Mouse (Mus musculus) neural tube, embryonic 14.5 days (tissue): ENCODE data around the gene Itgb4. TPM values are rescaled to one million over a fixed set of nuclear protein-coding genes. Genes with fewer than 3 reads are reported as not detected.

Experiments
- ATAC-seq: fragments of 200-750 bp; cut with Nextera tagmentation; 2 replicates; pipeline ENCODE4 v1.8.0; 2017; ENCODE audit warnings: low read depth, mild to moderate bottlenecking, moderate TSS enrichment, moderate library complexity
- H3K27ac ChIP-seq: fragments of 300-500 bp; sonication (generic); 2 replicates; pipeline ENCODE4 v1.5.1; 2014; ENCODE audit warnings: low read depth, mild to moderate bottlenecking, control low read depth, low read length, moderate library complexity, mixed read lengths
- H3K27me3 ChIP-seq: fragments of 300-500 bp; sonication (generic); 2 replicates; pipeline ENCODE4 v1.6.1; 2014; ENCODE audit warnings: low read length; ENCODE audit not compliant: control insufficient read depth, insufficient read depth
- H3K36me3 ChIP-seq: fragments of 300-500 bp; sonication (generic); 2 replicates; pipeline ENCODE4 v1.6.1; 2014; ENCODE audit warnings: low read length, mixed read lengths; ENCODE audit not compliant: control insufficient read depth, insufficient read depth
- H3K4me1 ChIP-seq: fragments of 300-500 bp; sonication (generic); 2 replicates; pipeline ENCODE4 v1.6.1; 2014; ENCODE audit warnings: low read length; ENCODE audit not compliant: control insufficient read depth, insufficient read depth
- H3K4me2 ChIP-seq: fragments of 300-500 bp; sonication (generic); 2 replicates; pipeline ENCODE4 v1.6.1; 2014; ENCODE audit warnings: mild to moderate bottlenecking, low read depth, low read length, control low read depth
- H3K4me3 ChIP-seq: fragments of 300-500 bp; sonication (generic); 2 replicates; pipeline ENCODE4 v1.5.1; 2014; ENCODE audit warnings: low read depth, low read length, control low read depth, mixed read lengths
- H3K9ac ChIP-seq: fragments of 300-500 bp; sonication (generic); replicated peaks from 2 replicates; pipeline ENCODE4 v1.6.1; 2014; ENCODE audit warnings: low read depth, mild to moderate bottlenecking, control low read depth, low read length, mixed read lengths
- H3K9me3 ChIP-seq: fragments of 300-500 bp; sonication (generic); 2 replicates; pipeline ENCODE4 v1.6.1; 2016; ENCODE audit warnings: low read length; ENCODE audit not compliant: control insufficient read depth
- WGBS: fragments of 180-500 bp; shearing (Covaris S2); extraction: QIAGEN DNeasy Blood & Tissue Kit; methylation state at CpG from one replicate; pipeline ENCODE4 v1.1.7; 2014; 5-methylcytosine and 5-hydroxymethylcytosine counted together
- polyA plus RNA-seq: library from polyadenylated mRNA; unstranded; fragments of >200 nt; fragmentation: Nextera tagmentation; extraction: Ambion mirVana; gene quantifications from 2 replicates; pipeline ENCODE4 v1.2.1, GENCODE M21; 2014

The Itgb4 gene
- polyA plus RNA-seq, 1 experiment from 2014 or later, result 1.6 TPM

DNA sequence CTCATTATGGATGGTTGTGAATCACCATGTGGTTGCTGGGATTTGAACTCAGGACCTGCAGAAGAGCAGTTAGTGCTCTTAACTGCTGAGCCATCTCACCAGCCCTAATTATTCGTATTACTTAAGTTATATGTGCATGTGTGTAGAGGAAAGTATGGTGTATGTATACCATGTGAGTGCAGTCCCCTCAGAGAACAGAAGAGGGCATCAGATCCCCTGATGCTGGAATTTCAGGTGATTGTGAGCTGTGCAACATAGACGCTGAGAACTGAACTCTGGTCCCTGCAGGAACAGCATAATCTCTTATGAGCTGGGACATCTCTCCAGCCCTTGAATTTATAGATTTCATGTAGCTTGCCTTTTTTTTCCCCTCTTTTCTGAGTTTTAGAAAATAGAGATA lies 67.3 kb downstream of the Itgb4 start:
- Histone ChIP-seq H3K27ac (no peak overlapping the region), H3K4me1 (no peaks in the 10 kb centered on the region), H3K36me3 (peaks cover 11% of the 10 kb centered on the region; the same call in 1 of the 2 replicates), H3K9me3 (no peaks in the 10 kb centered on the region), H3K4me2 (no peak overlapping the region), H3K27me3 (no peaks in the 10 kb centered on the region), H3K9ac (no peak overlapping the region), H3K4me3 (no peak overlapping the region)
- ATAC-seq, result no peak
- 100% methylated on average over 2 of the region's 2 CpGs for WGBS

DNA sequence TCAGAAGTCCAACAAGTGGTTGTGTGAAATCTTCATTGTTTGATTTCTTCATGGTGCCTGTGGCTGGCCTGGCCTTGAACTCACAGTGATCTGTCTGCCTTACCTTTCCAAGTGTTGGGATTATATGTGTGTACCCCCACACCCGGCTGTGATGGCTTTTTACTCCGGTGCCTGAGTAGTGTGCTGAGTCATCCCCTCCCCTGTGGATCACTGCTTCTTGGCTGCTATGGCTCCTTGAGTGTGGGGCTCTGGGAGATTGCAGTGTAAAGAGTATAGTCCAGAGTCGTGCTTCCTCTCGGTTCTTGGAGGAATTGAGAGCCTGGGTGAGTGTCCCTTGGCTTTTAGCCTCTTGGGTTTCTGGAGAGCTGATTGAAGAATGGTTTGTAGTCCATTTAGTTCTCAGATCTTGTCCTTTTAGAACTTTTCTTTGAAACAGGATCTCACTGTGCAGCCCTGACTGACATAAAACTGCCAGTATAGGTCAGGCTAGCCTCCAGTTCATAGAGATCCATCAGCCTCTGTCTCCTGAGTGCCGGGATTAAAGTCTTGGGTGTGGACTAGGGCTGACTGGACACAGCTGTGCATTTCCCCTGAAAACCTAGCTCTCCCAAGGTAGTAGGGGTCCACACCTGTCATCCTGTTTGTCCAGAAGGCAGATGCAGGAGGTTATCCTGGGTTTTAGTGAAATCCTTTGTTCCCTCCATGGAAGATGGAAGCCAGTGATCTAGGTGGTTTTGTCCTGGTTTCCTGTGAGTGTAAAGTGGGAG lies 68.0 kb downstream of the Itgb4 start:
- Histone ChIP-seq H3K27ac (no peak overlapping the region), H3K4me1 (no peaks in the 10 kb centered on the region), H3K4me2 (no peak overlapping the region), H3K27me3 (no peaks in the 10 kb centered on the region), H3K9me3 (no peaks in the 10 kb centered on the region), H3K4me3 (no peak overlapping the region), H3K36me3 (peaks cover 11% of the 10 kb centered on the region; the same call in 1 of the 2 replicates), H3K9ac (no peak overlapping the region)
- 89% methylated on average over 5 of the region's 5 CpGs for WGBS
- ATAC-seq, result no peak

DNA sequence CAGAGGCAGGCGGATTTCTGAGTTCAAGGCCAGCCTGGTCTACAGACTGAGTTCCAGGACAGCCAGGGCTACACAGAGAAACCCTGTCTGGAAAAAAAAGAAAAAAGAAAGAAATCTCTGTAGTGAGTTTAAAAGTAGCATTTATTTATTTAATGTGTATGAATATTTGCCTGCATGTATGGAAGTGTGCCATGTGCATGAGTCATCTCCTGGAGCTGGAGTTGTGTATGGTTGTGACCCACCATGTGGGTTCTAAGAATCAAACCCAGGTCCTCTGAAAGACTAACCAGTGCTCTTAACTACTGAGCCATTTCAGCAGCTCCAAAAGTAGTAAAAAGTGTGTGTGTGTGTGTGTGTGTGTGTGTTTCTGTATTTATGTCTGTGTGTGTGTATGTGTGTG lies 68.8 kb downstream of the Itgb4 start:
- Histone ChIP-seq H3K4me3 (no peak overlapping the region), H3K9ac (no peak overlapping the region), H3K27ac (no peak overlapping the region), H3K4me2 (no peak overlapping the region), H3K27me3 (no peaks in the 10 kb centered on the region), H3K36me3 (peaks cover 11% of the 10 kb centered on the region; the same call in 1 of the 2 replicates), H3K9me3 (no peaks in the 10 kb centered on the region), H3K4me1 (no peaks in the 10 kb centered on the region)
- no peak for ATAC-seq
- WGBS, result 96% methylated on average over 1 of the region's 1 CpGs

DNA sequence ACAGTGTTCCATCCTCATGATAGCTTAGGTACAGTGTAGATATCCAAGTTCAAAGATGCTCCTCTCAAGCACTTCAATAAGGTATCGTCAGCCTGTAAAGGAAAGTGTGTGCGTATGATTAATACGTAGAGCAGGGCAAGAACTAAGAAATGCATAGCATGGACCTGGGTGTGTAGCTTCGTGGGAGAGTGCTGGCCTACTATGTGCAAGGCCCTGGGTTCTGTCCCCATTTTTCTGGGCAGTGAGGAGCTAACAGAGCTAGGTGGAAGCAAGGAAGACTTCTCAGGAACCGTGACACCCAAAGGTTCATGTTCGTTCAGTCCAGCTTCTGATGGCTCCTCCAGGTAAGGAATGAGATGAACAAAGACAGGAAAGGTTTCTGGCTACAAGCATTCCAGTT lies 70.7 kb downstream of the Itgb4 start:
- no peak overlapping the region for H3K27ac ChIP-seq
- H3K36me3 ChIP-seq, result peaks cover 19% of the 10 kb centered on the region
- ATAC-seq, result no peak
- 95% methylated on average over 6 of the region's 6 CpGs for WGBS
- H3K27me3 ChIP-seq, result no peaks in the 10 kb centered on the region
- no peak overlapping the region for H3K9ac ChIP-seq
- H3K4me2 ChIP-seq, result no peak overlapping the region
- H3K9me3 ChIP-seq, result no peaks in the 10 kb centered on the region
- no peaks in the 10 kb centered on the region for H3K4me1 ChIP-seq
- no peak overlapping the region for H3K4me3 ChIP-seq

DNA sequence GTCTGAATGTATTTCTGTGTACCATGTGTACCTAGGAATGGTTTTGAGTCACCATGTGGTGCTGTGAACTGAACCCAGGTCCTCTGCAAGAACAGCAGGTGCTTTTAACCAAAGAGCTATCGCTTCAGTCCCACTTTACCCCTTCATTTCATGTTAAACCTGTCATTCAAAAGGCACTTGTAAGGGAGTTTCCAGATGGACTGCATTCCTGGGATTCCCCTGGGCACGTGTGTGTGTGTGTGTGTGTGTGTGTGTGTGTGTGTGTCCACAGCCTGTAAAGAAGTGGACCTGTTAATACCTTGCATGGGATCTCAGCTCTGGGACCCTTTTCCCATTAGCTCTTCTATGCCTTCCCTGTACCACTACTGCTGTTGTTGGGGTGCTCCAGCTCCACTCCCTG lies 75.1 kb downstream of the Itgb4 start:
- Histone ChIP-seq H3K4me2 (no peak overlapping the region), H3K4me1 (no peaks in the 10 kb centered on the region), H3K4me3 (no peak overlapping the region), H3K9ac (no peak overlapping the region), H3K27ac (no peak overlapping the region), H3K9me3 (no peaks in the 10 kb centered on the region), H3K36me3 (peaks cover 42% of the 10 kb centered on the region), H3K27me3 (no peaks in the 10 kb centered on the region)
- WGBS, result 98% methylated on average over 2 of the region's 2 CpGs
- ATAC-seq, result no peak

DNA sequence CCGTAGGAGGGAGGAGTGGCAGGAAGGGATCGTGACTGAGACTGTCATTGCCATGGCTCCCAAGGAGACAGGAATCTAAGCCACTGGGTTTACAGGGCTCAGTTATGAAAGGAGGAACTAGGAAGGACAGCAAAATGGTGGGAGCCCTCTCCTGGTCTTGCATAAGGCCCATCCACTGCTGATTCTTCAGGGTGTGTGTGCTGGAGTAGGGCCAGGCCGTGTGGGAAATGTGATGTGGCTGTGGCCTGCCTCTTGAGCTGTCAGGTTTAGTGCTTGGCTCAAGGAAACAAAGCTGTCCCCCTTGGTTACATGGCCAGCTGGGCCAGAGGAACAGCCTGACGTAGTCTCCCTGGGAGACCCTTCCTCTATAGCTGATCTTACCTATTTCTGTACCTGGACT lies 75.7 kb downstream of the Itgb4 start:
- 88% methylated on average over 4 of the region's 4 CpGs for WGBS

DNA sequence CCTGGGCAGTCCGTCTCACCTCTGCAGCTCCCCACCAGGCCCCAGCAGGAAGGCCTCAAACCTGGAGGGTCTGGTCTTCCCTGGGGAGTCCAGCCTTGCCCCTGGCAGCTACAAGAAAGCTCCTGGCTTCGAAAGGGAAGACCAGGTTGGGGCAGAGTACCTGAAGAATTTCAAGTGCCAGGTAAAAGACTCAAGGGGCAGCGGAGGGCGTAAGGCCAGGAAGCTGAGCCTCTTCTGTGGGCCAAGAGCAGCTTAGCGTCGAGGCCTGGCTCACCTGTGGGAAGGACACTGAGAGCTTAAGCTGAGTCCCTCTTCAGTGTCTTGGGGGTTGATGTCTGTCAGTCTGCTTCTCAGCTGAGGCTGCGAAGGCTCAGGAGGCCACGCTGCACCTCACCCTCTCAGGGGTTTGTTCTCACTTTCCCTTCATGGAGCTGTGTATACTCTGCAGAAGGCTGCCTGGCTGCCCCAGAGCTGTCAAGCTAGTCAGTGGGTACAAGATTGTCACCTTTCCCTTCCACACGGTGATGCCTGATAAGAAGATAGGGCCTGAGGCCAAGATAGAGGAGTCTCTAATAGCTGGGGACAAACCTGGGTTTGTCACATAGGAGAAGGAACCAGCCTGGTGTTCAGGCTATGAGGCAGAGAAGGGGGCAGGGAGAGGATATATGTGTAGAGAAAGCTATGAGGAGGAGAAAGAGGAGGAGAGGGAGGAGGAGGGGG lies 79.2 kb downstream of the Itgb4 start:
- WGBS, result 98% methylated on average over 9 of the region's 9 CpGs

More for the DNA sequence above, 75.7 kb downstream of the Itgb4 start:
- H3K4me3 ChIP-seq, result no peak overlapping the region
- no peak overlapping the region for H3K9ac ChIP-seq
- no peaks in the 10 kb centered on the region for H3K9me3 ChIP-seq
- H3K27ac ChIP-seq, result no peak overlapping the region
- no peak for ATAC-seq
- no peaks in the 10 kb centered on the region for H3K4me1 ChIP-seq
- peaks cover 47% of the 10 kb centered on the region for H3K36me3 ChIP-seq
- no peak overlapping the region for H3K4me2 ChIP-seq
- H3K27me3 ChIP-seq, result no peaks in the 10 kb centered on the region

DNA sequence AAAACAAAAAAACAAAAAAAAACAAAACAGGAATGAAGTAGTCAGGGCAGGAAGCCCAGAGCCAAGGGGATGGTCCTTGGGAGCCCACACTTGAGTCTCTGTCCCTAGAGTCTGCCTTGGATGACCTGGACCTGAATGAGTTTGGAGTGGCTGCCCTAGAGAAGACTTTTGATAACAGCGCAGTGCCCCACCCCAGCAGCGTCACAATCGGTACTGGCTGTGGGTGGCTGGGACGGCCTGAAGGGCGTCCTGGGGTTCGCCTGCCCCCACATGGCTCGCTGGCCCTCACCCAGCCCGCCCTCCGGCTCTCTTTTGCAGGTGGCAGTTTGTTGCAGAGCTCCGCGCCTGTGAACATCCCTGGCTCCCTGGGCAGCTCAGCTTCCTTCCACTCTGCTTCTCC lies 81.4 kb downstream of the Itgb4 start:
- no peak for ATAC-seq
- Histone ChIP-seq H3K36me3 (peaks cover 75% of the 10 kb centered on the region), H3K9ac (no peak overlapping the region), H3K4me1 (no peaks in the 10 kb centered on the region), H3K27me3 (no peaks in the 10 kb centered on the region), H3K27ac (no peak overlapping the region), H3K4me3 (no peak overlapping the region), H3K9me3 (no peaks in the 10 kb centered on the region), H3K4me2 (no peak overlapping the region)
- WGBS, result 96% methylated on average over 11 of the region's 11 CpGs

More for the DNA sequence above, 79.2 kb downstream of the Itgb4 start:
- no peaks in the 10 kb centered on the region for H3K9me3 ChIP-seq
- H3K4me3 ChIP-seq, result no peak overlapping the region
- H3K27ac ChIP-seq, result no peak overlapping the region
- no peaks in the 10 kb centered on the region for H3K27me3 ChIP-seq
- no peak overlapping the region for H3K4me2 ChIP-seq
- peaks cover 73% of the 10 kb centered on the region for H3K36me3 ChIP-seq
- no peaks in the 10 kb centered on the region for H3K4me1 ChIP-seq
- H3K9ac ChIP-seq, result no peak overlapping the region
- no peak for ATAC-seq

DNA sequence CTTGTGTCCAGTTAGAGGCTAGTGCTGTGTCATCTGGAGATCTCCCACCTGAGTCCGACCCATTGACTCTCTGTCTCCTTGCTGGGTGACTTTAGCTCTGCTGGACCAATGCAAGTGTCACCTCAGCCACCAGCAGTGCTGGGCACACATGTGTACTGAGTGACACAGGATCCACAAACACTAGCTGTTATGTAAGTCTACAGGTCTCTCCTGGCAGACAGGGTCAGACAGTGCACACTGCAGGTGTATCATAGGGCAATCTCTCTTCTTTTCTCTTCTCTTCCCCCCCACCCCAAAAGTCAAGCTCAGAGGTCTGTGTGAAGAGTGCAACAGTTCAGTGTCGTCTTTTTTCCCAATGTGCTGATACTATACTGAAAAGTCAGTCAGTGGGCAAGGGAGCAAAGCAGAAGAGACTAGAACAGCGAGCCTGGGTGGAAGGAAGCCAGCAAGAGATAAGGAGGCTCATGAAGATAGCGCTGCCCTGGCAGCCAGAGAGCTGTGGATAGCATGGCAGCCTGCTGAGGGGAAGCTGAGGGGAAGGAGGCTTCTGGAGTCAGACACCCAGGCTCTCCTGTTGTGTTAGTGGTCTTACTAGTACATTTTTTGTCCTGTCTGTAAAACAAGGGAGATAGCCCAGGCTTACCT lies 82.8 kb downstream of the Itgb4 start:
- H3K4me1 ChIP-seq, result no peaks in the 10 kb centered on the region
- H3K27ac ChIP-seq, result no peak overlapping the region
- no peaks in the 10 kb centered on the region for H3K9me3 ChIP-seq
- H3K4me2 ChIP-seq, result no peak overlapping the region
- H3K36me3 ChIP-seq, result peaks cover 79% of the 10 kb centered on the region
- H3K27me3 ChIP-seq, result no peaks in the 10 kb centered on the region
- no peak overlapping the region for H3K9ac ChIP-seq
- WGBS, result 89% methylated on average over 4 of the region's 4 CpGs
- ATAC-seq, result no peak
- H3K4me3 ChIP-seq, result no peak overlapping the region
